In the genomic region with DNA sequence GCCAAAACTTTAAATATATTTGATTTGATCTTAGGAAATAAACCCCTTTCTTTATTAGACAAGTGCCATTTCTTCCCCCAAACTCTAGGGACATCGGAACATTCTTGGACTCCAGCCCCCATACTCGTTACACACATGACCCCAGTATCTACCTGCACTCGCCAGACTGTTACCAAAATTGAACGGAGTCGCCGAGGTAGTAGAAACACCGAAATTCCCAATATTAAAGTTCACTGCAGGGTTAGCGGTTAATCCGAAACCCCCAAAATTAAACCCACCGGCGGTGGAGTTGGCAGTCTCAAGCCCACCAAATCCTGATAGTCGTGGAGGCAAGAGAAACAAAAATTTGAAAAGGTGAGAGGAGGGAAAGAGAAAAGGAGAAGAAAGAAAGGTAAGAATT, we compare ENCODE assay signal across 8 mouse cellular contexts. TPM values are rescaled to one million over a fixed set of nuclear protein-coding genes. Genes with fewer than 3 reads are reported as not detected.
DNase-seq lines count a peak whose midpoint lies in the region; ATAC-seq and TF ChIP-seq lines count a peak whose summit lies in the region.

No protein-coding gene starts in this region.

- H3K27ac ChIP-seq in layer of hippocampus, adult 2 months = peak overlapping the region; percentile 93
- no peak overlapping the region for H3K27ac ChIP-seq in bone marrow macrophage, adult 2 months (ENCODE audit: insufficient read depth, low read depth, low read length)
- peak overlapping the region; percentile 84; the same call in 1 of the 2 replicates for H3K27ac ChIP-seq in heart, postnatal 0 days (ENCODE audit: low read depth)
- no peak overlapping the region for H3K27ac ChIP-seq in midbrain, embryonic 13.5 days

- WGBS in heart, postnatal 0 days = 1% methylated on average over 12 of the region's 12 CpGs
- under 1% methylated on average over 12 of the region's 12 CpGs for WGBS in midbrain, embryonic 13.5 days

- H3K36me3 ChIP-seq in heart, postnatal 0 days (replicated peaks; ENCODE audit: control insufficient read depth, insufficient read depth, low read length) = peaks cover 8% of the 10 kb centered on the region
- H3K36me3 ChIP-seq in midbrain, embryonic 13.5 days = peaks cover 6% of the 10 kb centered on the region

- TF ChIP-seq POLR2A in bone marrow macrophage, adult 2 months (IDR thresholded peaks at IDR 0.05; ENCODE audit: borderline replicate concordance, low read depth, low read length) = no peak

- no peaks in the 10 kb centered on the region for H3K9me3 ChIP-seq in heart, postnatal 0 days (replicated peaks; ENCODE audit: control insufficient read depth, low read length)
- H3K9me3 ChIP-seq in midbrain, embryonic 13.5 days = no peaks in the 10 kb centered on the region

- peak overlapping the region; percentile 88 for H3K4me3 ChIP-seq in layer of hippocampus, adult 2 months
- H3K4me3 ChIP-seq in bone marrow macrophage, adult 2 months (ENCODE audit: insufficient read depth, low read length) = peak overlapping the region; percentile 65
- peak overlapping the region; percentile 97 for H3K4me3 ChIP-seq in heart, postnatal 0 days (ENCODE audit: low read depth, low read length)
- H3K4me3 ChIP-seq in midbrain, embryonic 13.5 days (replicated peaks) = peak overlapping the region; percentile 96

- H3K9ac ChIP-seq in heart, postnatal 0 days (replicated peaks; ENCODE audit: low read depth, low read length) = peak overlapping the region; percentile 86
- H3K9ac ChIP-seq in midbrain, embryonic 13.5 days (replicated peaks) = peak overlapping the region; percentile 96

- H3K4me2 ChIP-seq in heart, postnatal 0 days (ENCODE audit: low read depth, low read length) = peak overlapping the region; percentile 84
- H3K4me2 ChIP-seq in midbrain, embryonic 13.5 days (replicated peaks) = peak overlapping the region; percentile 76

- no peak for TF ChIP-seq EP300 in heart, postnatal 0 days (IDR thresholded peaks at IDR 0.05; ENCODE audit: low read depth)

- no peak for DNase-seq in layer of hippocampus, adult 2 months (ENCODE audit: low spot score in 2 of 2)
- no peak for DNase-seq in layer of hippocampus, adult 11-12 months (ENCODE audit: low spot score)
- DNase-seq in heart, postnatal 0 days (ENCODE audit: low spot score) = no peak
- DNase-seq in right cerebral cortex, postnatal 4 days = no peak
- DNase-seq in Muller cell, postnatal 12 days (ENCODE audit: inconsistent ontology term) = no peak
- DNase-seq in right cerebral cortex, postnatal 36 days (ENCODE audit: low spot score in 2 of 2) = no peak

- no peaks in the 10 kb centered on the region for H3K27me3 ChIP-seq in heart, postnatal 0 days (ENCODE audit: control insufficient read depth, insufficient read depth, low read length)
- H3K27me3 ChIP-seq in midbrain, embryonic 13.5 days = no peaks in the 10 kb centered on the region

- TF ChIP-seq CTCF in layer of hippocampus, adult 2 months (conservative IDR thresholded peaks at IDR 0.05) = no peak
- no peak for TF ChIP-seq CTCF in bone marrow macrophage, adult 2 months (IDR thresholded peaks at IDR 0.05; ENCODE audit: low read depth, low read length)
- TF ChIP-seq CTCF in heart, postnatal 0 days (IDR thresholded peaks at IDR 0.05; ENCODE audit: low read depth) = no peak

- ATAC-seq in heart, postnatal 0 days (ENCODE audit: insufficient read depth, low read depth) = no peak
- ATAC-seq in midbrain, embryonic 13.5 days = no peak

- H3K4me1 ChIP-seq in bone marrow macrophage, adult 2 months (ENCODE audit: control insufficient read depth, insufficient read depth, low read length) = peaks cover 11% of the 10 kb centered on the region
- peaks cover 7% of the 10 kb centered on the region; the same call in 1 of the 2 replicates for H3K4me1 ChIP-seq in heart, postnatal 0 days (ENCODE audit: control insufficient read depth, insufficient read depth)
- H3K4me1 ChIP-seq in midbrain, embryonic 13.5 days (replicated peaks) = peaks cover 21% of the 10 kb centered on the region

RNA-seq across cellular contexts. Expression of gene Nup54, which starts 0.9 kb away (rescaled TPM):
- 10 to 100 TPM; 32.1 to 32.2 TPM for total RNA-seq in layer of hippocampus, adult 2 months (2021)
- polyA plus RNA-seq in bone marrow macrophage, adult 2 months (2012; ENCODE audit: insufficient read depth, insufficient read length, missing spikeins) = 18.9 and 20.4 TPM in 2 replicates
- total RNA-seq in heart, postnatal 0 days (2014; rRNA removed; ENCODE audit: low replicate concordance) = 14.2 and 35.0 TPM in 2 replicates
- polyA plus RNA-seq in heart, postnatal 0 days (2015; fragmentation: Nextera tagmentation; extraction: Ambion mirVana) = 21.1 and 22.0 TPM in 2 replicates
- polyA plus RNA-seq in midbrain, embryonic 13.5 days (2015; fragmentation: Nextera tagmentation; extraction: Ambion mirVana) = 53.7 and 58.5 TPM in 2 replicates

Comparison
In these comparisons a context has a peak if more than half of its experiments do, and no peak if none do; other contexts are left out.
1. H3K27ac ChIP-seq: peak in layer of hippocampus, adult 2 months (single experiment) and heart, postnatal 0 days (single experiment); none in bone marrow macrophage, adult 2 months (single experiment) and midbrain, embryonic 13.5 days (single experiment).
2. Peak in every context shown above with its lines, with median percentiles within 50 percentile points of each other: H3K4me3 ChIP-seq.